Mouse (Mus musculus) kidney, embryonic 16.5 days (tissue): ENCODE data around the gene Heatr5b. TPM values are rescaled to one million over a fixed set of nuclear protein-coding genes. Genes with fewer than 3 reads are reported as not detected.

ENCODE experiments used
- ATAC-seq: fragments of 200-750 bp; cut with Nextera tagmentation; 2 replicates; pipeline ENCODE4 v1.8.0; 2017; ENCODE audit warnings: moderate TSS enrichment; ENCODE audit not compliant: low FRiP score, low TSS enrichment
- H3K27ac ChIP-seq: fragments of 300-500 bp; sonication (generic); 2 replicates; pipeline ENCODE4 v1.5.1; 2014; ENCODE audit warnings: low read length
- H3K27me3 ChIP-seq: fragments of 300-500 bp; sonication (generic); 2 replicates; pipeline ENCODE4 v1.6.1; 2014; ENCODE audit warnings: low read length, control low read depth, mixed read lengths; ENCODE audit not compliant: insufficient read depth
- H3K36me3 ChIP-seq: fragments of 300-500 bp; sonication (generic); 2 replicates; pipeline ENCODE4 v1.6.1; 2014; ENCODE audit warnings: low read length, control low read depth, mixed read lengths; ENCODE audit not compliant: insufficient read depth
- H3K4me1 ChIP-seq: fragments of 300-500 bp; sonication (generic); 2 replicates; pipeline ENCODE4 v1.6.1; 2014; ENCODE audit warnings: low read length, control low read depth, mixed read lengths; ENCODE audit not compliant: insufficient read depth
- H3K4me2 ChIP-seq: fragments of 300-500 bp; sonication (generic); replicated peaks from 2 replicates; pipeline ENCODE4 v1.6.1; 2014; ENCODE audit warnings: low read depth, low read length
- H3K4me3 ChIP-seq: fragments of 300-500 bp; sonication (generic); 2 replicates; pipeline ENCODE4 v1.5.1; 2014; ENCODE audit warnings: mild to moderate bottlenecking, low read length
- H3K9ac ChIP-seq: fragments of 300-500 bp; sonication (generic); replicated peaks from 2 replicates; pipeline ENCODE4 v1.6.1; 2014; ENCODE audit warnings: low read length
- H3K9me3 ChIP-seq: fragments of 300-500 bp; sonication (generic); 2 replicates; pipeline ENCODE4 v1.6.1; 2016; ENCODE audit warnings: low read length, control low read depth
- WGBS: fragments of 180-500 bp; shearing (Covaris S2); extraction: QIAGEN DNeasy Blood & Tissue Kit; methylation state at CpG from one replicate; pipeline ENCODE4 v1.1.7; 2014; 5-methylcytosine and 5-hydroxymethylcytosine counted together
- polyA plus RNA-seq: library from polyadenylated mRNA; unstranded; fragments of >200 nt; fragmentation: Nextera tagmentation; extraction: Ambion mirVana; gene quantifications from 2 replicates; pipeline ENCODE4 v1.2.1, GENCODE M21; 2015

Heatr5b gene
- polyA plus RNA-seq, 1 experiment from 2014 or later: 13.0 TPM

DNA sequence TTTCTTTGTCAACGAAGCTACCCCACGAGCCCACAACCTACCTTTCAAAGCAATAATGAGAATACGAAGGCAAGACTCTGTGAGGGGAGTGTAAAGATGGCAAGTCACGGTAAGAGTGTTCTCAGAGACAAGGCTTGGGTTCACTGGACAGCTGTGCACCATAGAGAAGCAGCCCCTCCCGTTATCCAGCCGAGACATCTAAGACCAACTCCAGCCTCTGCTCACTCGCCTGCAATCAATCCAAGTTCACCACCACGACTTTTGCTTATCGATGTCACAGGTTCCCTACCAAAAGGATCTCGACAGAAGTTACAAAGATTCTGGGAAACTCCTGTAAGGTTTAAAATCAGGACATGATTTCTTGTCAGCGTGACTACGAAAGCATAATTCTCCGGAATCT is 116.1 kb downstream of the Heatr5b start:
- no peak for ATAC-seq
- H3K27me3 ChIP-seq: no peaks in the 10 kb centered on the region
- H3K27ac ChIP-seq: no peak overlapping the region
- H3K36me3 ChIP-seq: peaks cover 7% of the 10 kb centered on the region
- H3K9me3 ChIP-seq: peaks cover 6% of the 10 kb centered on the region; the same call in 1 of the 2 replicates
- H3K4me1 ChIP-seq: 0 out of 2 replicates have a peak, but pooled peaks cover 4% of the 10 kb centered on the region
- no peak overlapping the region for H3K9ac ChIP-seq
- no peak overlapping the region for H3K4me2 ChIP-seq
- no peak overlapping the region for H3K4me3 ChIP-seq
- WGBS: 86% methylated on average over 13 of the region's 13 CpGs

DNA sequence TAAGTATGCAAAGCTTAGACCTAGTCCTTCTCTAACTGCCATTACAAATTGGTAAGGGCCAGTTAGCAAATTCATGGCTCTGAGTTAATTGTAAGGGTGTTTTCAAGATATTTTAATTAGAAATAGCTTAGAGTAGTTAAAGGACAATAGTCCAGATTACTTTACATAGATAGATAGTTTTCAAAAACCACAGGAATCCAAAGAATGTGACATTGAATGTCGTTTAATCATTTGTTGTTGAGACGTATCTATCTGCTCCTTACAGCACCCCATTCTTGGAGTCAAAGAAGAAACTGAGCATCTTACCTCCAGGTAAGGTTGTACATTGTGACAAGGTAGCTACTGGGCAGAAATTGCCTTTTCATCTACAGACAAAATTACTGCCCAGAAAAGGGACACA is 124.9 kb downstream of the Heatr5b start:
- WGBS: 69% methylated on average over 2 of the region's 2 CpGs
- Histone ChIP-seq H3K4me3 (no peak overlapping the region), H3K4me2 (no peak overlapping the region), H3K9ac (no peak overlapping the region), H3K9me3 (peaks cover 7% of the 10 kb centered on the region), H3K27ac (no peak overlapping the region), H3K27me3 (no peaks in the 10 kb centered on the region), H3K36me3 (peaks cover 7% of the 10 kb centered on the region), H3K4me1 (0 out of 2 replicates have a peak, but pooled peaks cover 4% of the 10 kb centered on the region)
- ATAC-seq: no peak

DNA sequence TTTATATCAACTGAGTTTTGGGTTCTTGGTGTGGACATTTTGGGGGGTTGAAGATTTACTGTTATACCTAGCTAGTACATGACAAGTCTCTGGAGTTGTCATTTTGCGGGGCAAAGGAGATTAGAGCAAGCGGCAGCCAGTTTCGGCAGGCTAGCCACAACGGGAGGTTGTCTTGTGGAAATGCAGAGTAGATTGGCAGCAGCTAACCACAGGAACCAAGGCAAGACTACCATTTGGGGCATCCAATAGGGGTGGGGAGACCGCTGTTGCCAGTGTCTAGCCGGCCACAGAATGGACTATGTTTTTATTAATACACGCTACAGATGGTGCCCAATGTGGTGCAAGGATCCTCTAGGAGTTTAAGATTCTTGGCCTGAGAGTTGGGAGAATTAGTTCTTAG is 126.7 kb downstream of the Heatr5b start:
- no peak for ATAC-seq
- H3K4me3 ChIP-seq: no peak overlapping the region
- H3K9ac ChIP-seq: no peak overlapping the region
- peaks cover 7% of the 10 kb centered on the region for H3K9me3 ChIP-seq
- H3K27ac ChIP-seq: no peak overlapping the region
- H3K4me2 ChIP-seq: no peak overlapping the region
- peaks cover 10% of the 10 kb centered on the region for H3K36me3 ChIP-seq
- no peaks in the 10 kb centered on the region for H3K4me1 ChIP-seq
- WGBS: 90% methylated on average over 7 of the region's 7 CpGs
- no peaks in the 10 kb centered on the region for H3K27me3 ChIP-seq

DNA sequence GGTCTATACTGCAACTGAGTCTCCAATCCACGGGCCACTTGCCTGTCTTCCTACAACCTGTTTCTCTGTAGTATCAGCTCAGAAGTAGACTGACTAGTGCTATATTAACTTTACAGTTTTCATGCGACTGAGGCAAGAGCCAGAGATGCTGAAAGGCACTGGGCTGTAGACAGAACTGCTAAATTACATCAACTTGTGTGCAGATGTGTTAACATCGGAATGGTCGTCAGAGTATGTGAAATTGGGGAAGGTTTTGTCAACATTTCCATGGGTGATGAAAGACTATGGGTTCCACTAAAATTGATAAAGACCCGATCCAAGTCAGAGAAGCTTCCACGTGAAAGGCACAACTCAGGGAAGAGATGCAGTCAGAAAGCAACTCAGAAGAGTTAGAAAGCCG is 132.2 kb downstream of the Heatr5b start:
- H3K27ac ChIP-seq: no peak overlapping the region
- H3K9me3 ChIP-seq: peaks cover 7% of the 10 kb centered on the region
- H3K27me3 ChIP-seq: no peaks in the 10 kb centered on the region
- no peak overlapping the region for H3K9ac ChIP-seq
- H3K4me3 ChIP-seq: no peak overlapping the region
- no peaks in the 10 kb centered on the region for H3K4me1 ChIP-seq
- peaks cover 14% of the 10 kb centered on the region for H3K36me3 ChIP-seq
- no peak for ATAC-seq
- 89% methylated on average over 7 of the region's 7 CpGs for WGBS
- no peak overlapping the region for H3K4me2 ChIP-seq

Other genes with a start within 250 kb of the Heatr5b start
- 5.2 and 6.1 TPM in 2 replicates for gene Strn, start 98.2 kb downstream of the Heatr5b start, polyA plus RNA-seq
- gene Gpatch11, start 203 bp upstream of the Heatr5b start, polyA plus RNA-seq: 40.5 and 41.1 TPM in 2 replicates
- 8.8 and 9.6 TPM in 2 replicates for gene Eif2ak2, start 47.2 kb upstream of the Heatr5b start, polyA plus RNA-seq
- 0.23 TPM in 1 of 2 replicates, not detected in the other for gene Sult6b1, start 71.6 kb upstream of the Heatr5b start, polyA plus RNA-seq
- gene Cebpzos, start 81.1 kb upstream of the Heatr5b start, polyA plus RNA-seq: 96.5 and 98.1 TPM in 2 replicates
- 46.8 and 56.7 TPM in 2 replicates for gene Cebpz, start 101.7 kb upstream of the Heatr5b start, polyA plus RNA-seq
- 64.4 and 66.3 TPM in 2 replicates for gene Ndufaf7, start 101.8 kb upstream of the Heatr5b start, polyA plus RNA-seq
- gene Prkd3, start 185.5 kb upstream of the Heatr5b start, polyA plus RNA-seq: 41.4 and 43.4 TPM in 2 replicates
- gene Qpct, start 216.5 kb upstream of the Heatr5b start, polyA plus RNA-seq: 4.2 and 5.4 TPM in 2 replicates